Mouse (Mus musculus): ENCODE results near the gene Tbcc. TPM values are rescaled to one million over a fixed set of nuclear protein-coding genes. Genes with fewer than 3 reads are reported as not detected.

The Tbcc gene
- 10 to 100 TPM; 53.4 to 55.7 TPM for polyA plus RNA-seq (2017; shearing (Covaris generic))

DNA sequence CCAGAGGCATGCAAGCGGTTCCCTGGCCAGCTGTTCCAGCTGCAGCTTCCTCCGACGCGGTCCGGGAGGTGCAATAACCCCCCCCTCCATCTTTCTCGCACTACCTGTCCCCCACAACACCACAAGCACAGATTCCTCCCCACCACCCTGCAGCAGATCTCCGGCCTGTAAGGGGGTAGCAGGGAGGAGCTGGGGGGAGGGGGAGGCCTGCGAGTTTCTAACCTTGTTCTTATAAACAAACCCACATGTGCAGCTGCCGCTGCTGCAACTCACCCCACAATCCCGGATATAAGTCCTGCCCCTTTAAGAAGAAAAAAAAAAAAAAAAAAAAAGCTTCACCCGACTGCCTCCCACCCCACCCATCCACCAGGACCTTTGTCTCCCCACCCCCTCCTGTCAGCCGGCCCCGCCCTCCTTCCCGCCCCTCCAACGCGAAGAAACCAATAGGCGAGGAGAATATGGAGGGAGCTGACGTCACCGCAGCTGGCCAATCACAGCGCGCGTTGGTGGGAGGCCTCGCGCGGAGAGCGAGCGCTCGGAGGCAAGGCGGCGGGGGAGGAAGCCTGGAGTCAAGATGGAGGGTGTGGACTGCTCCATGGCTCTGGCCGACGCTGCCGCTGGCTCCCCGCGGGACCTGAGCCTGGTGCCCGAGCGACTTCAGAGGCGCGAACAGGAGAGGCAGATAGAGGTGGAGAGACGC lies at the start of gene Tbcc:
Gene Tbcc (plus strand): TSS at position 569 of the 700 bp plus-strand sequence.

GRCm38 (mm10) chr17:46857903-46858748 lies 32.4 kb upstream of the Tbcc start, which contains the start of gene Bicral:
TSS of gene Bicral (minus strand) at chr17:46858482.

DNA sequence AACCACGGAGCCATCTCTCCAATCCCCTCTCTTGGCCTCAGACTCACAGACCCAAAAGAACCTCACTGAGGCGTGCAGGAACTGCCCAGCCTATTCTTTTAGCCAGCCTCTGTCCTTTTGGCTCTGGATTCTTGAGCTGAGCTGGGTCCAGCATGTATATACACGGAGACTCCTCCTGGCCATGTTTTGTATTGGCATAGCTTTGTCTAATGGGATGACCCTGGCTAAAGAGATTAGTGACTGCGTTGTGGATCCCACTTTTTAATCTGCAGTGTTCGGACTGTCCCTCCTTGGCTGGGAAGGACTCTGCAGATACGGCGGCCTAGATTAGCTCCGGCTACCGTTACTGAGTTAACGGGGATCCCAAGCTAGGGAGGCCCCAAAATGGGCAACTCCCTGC lies 19.7 kb downstream of the Tbcc start, which contains the start of gene Prph2:
Gene Prph2 (plus strand): TSS at position 274 of the 400 bp plus-strand sequence.

Other genes starting within 250 kb of the Tbcc start
- gene Klc4, start 244.7 kb upstream of the Tbcc start, polyA plus RNA-seq (2017; shearing (Covaris generic)) = 10 to 100 TPM; 13.7 to 24.2 TPM
- gene Mrpl2, start 244.5 kb upstream of the Tbcc start, polyA plus RNA-seq (2017; shearing (Covaris generic)) = 10 to 100 TPM; 27.8 to 61.8 TPM
- 1 to 10 TPM; 5.3 to 7.8 TPM for gene Cul7, start 240.3 kb upstream of the Tbcc start, polyA plus RNA-seq (2017; shearing (Covaris generic))
- gene Rrp36, start 216.3 kb upstream of the Tbcc start, polyA plus RNA-seq (2017; shearing (Covaris generic)) = 10 to 100 TPM; 55.5 to 71.6 TPM
- 100 to 1,000 TPM; 158 to 160 TPM for gene Mea1, start 211.9 kb upstream of the Tbcc start, polyA plus RNA-seq (2017; shearing (Covaris generic))
- 10 to 100 TPM; 63.8 to 76.3 TPM for gene Klhdc3, start 209.8 kb upstream of the Tbcc start, polyA plus RNA-seq (2017; shearing (Covaris generic))
- 10 to 100 TPM; 66.0 to 83.4 TPM for gene Ppp2r5d, start 185.6 kb upstream of the Tbcc start, polyA plus RNA-seq (2017; shearing (Covaris generic))
- gene Pex6, start 179.2 kb upstream of the Tbcc start, polyA plus RNA-seq (2017; shearing (Covaris generic)) = 10 to 100 TPM; 19.5 to 32.7 TPM
- gene Gnmt, start 161.5 kb upstream of the Tbcc start, polyA plus RNA-seq (2017; shearing (Covaris generic)) = under 1 TPM in 1 of 2 experiments, not detected in 1; 0.55 TPM
- 10 to 100 TPM; 40.8 to 41.1 TPM for gene Cnpy3, start 138.5 kb upstream of the Tbcc start, polyA plus RNA-seq (2017; shearing (Covaris generic))
- not detected for gene Ptcra, start 127.0 kb upstream of the Tbcc start, polyA plus RNA-seq (2017; shearing (Covaris generic))
- gene 2310039H08Rik, start 118.0 kb upstream of the Tbcc start, polyA plus RNA-seq (2017; shearing (Covaris generic)) = 10 to 100 TPM; 26.5 to 56.7 TPM
- 100 to 1,000 TPM; 123 to 130 TPM for gene Rpl7l1, start 108.0 kb upstream of the Tbcc start, polyA plus RNA-seq (2017; shearing (Covaris generic))
- gene Bicral, start 32.2 kb upstream of the Tbcc start, polyA plus RNA-seq (2017; shearing (Covaris generic)) = 10 to 100 TPM; 17.0 to 27.2 TPM
- gene Prph2, start 19.8 kb downstream of the Tbcc start, polyA plus RNA-seq (2017; shearing (Covaris generic)) = under 1 TPM in 1 of 2 experiments, not detected in 1; 0.33 TPM
- gene Ubr2, start 119.9 kb downstream of the Tbcc start, polyA plus RNA-seq (2017; shearing (Covaris generic)) = 10 to 100 TPM; 30.5 to 43.8 TPM